Mouse (Mus musculus) thymus, adult 2 months (tissue): ENCODE measurements around the gene Samd8.

ENCODE experiments used
- CTCF ChIP-seq: fragments of 200-500 bp; IDR thresholded peaks from 2 replicates; pipeline ENCODE4 v1.5.1; 2012; ENCODE audit warnings: mild to moderate bottlenecking, control low read depth, low read length, moderate library complexity, borderline replicate concordance; ENCODE audit not compliant: control insufficient read depth, poor library complexity, insufficient read depth; ENCODE audit errors: extremely low read depth
- POLR2A ChIP-seq: fragments of 200-500 bp; IDR thresholded peaks from 2 replicates; pipeline ENCODE4 v1.6.1; 2012; ENCODE audit warnings: mild to moderate bottlenecking, low read length, control low read depth, moderate library complexity; ENCODE audit not compliant: control insufficient read depth, poor library complexity, insufficient read depth; ENCODE audit errors: extremely low read depth

- TF ChIP-seq CTCF = no peak
- TF ChIP-seq POLR2A = 0 out of 2 replicates have a peak, but pooled peaks have one; percentile 54
Observed at GRCm38 (mm10) chr14:21750008-21750880, at the start of gene Samd8.
